Mouse (Mus musculus) forebrain, postnatal 0 days (tissue): ENCODE results near the gene Fam83b. TPM values are rescaled to one million over a fixed set of nuclear protein-coding genes. Genes with fewer than 3 reads are reported as not detected.

Source experiments
- ATAC-seq: fragments of 200-750 bp; cut with Nextera tagmentation; 2 replicates; pipeline ENCODE4 v1.8.0; 2017; ENCODE audit warnings: mild to moderate bottlenecking, moderate library complexity
- DNase-seq: peaks from one replicate; pipeline ENCODE4 v3.0.0-alpha.2; 2015
- H3K27ac ChIP-seq: fragments of 300-500 bp; sonication (generic); 2 replicates; pipeline ENCODE4 v1.5.1; 2014; ENCODE audit warnings: low read depth, mild to moderate bottlenecking, antibody characterized with exemption, low read length, moderate library complexity, mixed read lengths
- H3K27me3 ChIP-seq: fragments of 300-500 bp; sonication (generic); 2 replicates; pipeline ENCODE4 v1.6.1; 2014; ENCODE audit warnings: mild to moderate bottlenecking, low read length, mixed read lengths; ENCODE audit not compliant: insufficient read depth
- H3K36me3 ChIP-seq: fragments of 300-500 bp; sonication (generic); 2 replicates; pipeline ENCODE4 v1.6.1; 2014; ENCODE audit warnings: mild to moderate bottlenecking, moderate library complexity; ENCODE audit not compliant: insufficient read depth
- H3K4me1 ChIP-seq: fragments of 300-500 bp; sonication (generic); 2 replicates; pipeline ENCODE4 v1.6.1; 2014; ENCODE audit warnings: antibody characterized with exemption; ENCODE audit not compliant: insufficient read depth
- H3K4me2 ChIP-seq: fragments of 300-500 bp; sonication (generic); 2 replicates; pipeline ENCODE4 v1.6.1; 2014; ENCODE audit warnings: low read depth, mild to moderate bottlenecking, moderate library complexity
- H3K4me3 ChIP-seq: fragments of 300-500 bp; sonication (generic); 2 replicates; pipeline ENCODE4 v1.5.1; 2014; ENCODE audit warnings: low read depth, low read length, mixed read lengths
- H3K9ac ChIP-seq: fragments of 300-500 bp; sonication (generic); 2 replicates; pipeline ENCODE4 v1.6.1; 2014; ENCODE audit warnings: mild to moderate bottlenecking
- H3K9me3 ChIP-seq: fragments of 300-500 bp; sonication (generic); 2 replicates; pipeline ENCODE4 v1.6.1; 2016; ENCODE audit warnings: low read length
- CTCF ChIP-seq: sonication (generic); IDR thresholded peaks from 2 replicates; pipeline ENCODE4 v1.5.1; 2016; ENCODE audit warnings: antibody characterized with exemption, control low read depth, low read depth
- WGBS: fragments of 180-500 bp; shearing (Covaris S2); extraction: QIAGEN DNeasy Blood & Tissue Kit; methylation state at CpG from one replicate; pipeline ENCODE4 v1.1.7; 2014; 5-methylcytosine and 5-hydroxymethylcytosine counted together
- polyA plus RNA-seq: library from polyadenylated mRNA; unstranded; fragments of >200 nt; fragmentation: Nextera tagmentation; extraction: Ambion mirVana; gene quantifications from 2 replicates; pipeline ENCODE4 v1.2.1, GENCODE M21; 2015
- total RNA-seq: library from RNA; depleted of rRNA; stranded (reverse); fragments of >200 nt; gene quantifications from 2 replicates; pipeline ENCODE4 v1.2.3, GENCODE M21; 2014

Fam83b gene
- total and polyA plus RNA-seq, 2 experiments from 2014 or later: 0.10 to 0.18 TPM

GRCm38 (mm10) chr9:76546714-76547113, 20.2 kb downstream of the Fam83b start:
- Histone ChIP-seq H3K27me3 (no peaks in the 10 kb centered on the region), H3K9ac (no peak overlapping the region), H3K4me2 (no peak overlapping the region), H3K36me3 (no peaks in the 10 kb centered on the region), H3K4me1 (no peaks in the 10 kb centered on the region), H3K27ac (no peak overlapping the region), H3K9me3 (no peaks in the 10 kb centered on the region), H3K4me3 (no peak overlapping the region)
- 47% methylated on average over 3 of the region's 3 CpGs for WGBS
- DNase-seq (no peak), ATAC-seq (peak; percentile 64)
- no peak for TF ChIP-seq CTCF

DNA sequence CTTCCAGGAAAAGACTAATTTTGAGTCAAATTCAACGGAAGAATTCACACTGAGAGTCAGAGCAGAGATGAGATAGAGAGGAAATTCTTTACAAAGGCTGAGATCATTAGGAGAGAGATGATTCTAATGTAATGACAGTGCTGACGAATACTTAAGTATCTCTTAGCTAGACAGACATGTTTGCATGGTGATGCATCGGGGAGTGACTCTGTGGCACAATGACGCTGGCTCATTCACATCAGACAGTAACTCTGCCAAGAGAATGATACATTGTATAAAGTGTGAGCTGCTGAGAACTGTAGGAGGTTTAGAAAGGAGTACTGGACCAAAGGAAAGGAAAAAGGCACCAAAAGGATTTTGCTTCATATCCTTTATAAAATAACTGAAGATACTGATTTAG, 26.2 kb downstream of the Fam83b start:
- Histone ChIP-seq H3K27me3 (no peaks in the 10 kb centered on the region), H3K36me3 (no peaks in the 10 kb centered on the region), H3K4me2 (no peak overlapping the region), H3K4me1 (no peaks in the 10 kb centered on the region), H3K4me3 (no peak overlapping the region), H3K9me3 (no peaks in the 10 kb centered on the region), H3K27ac (no peak overlapping the region), H3K9ac (no peak overlapping the region)
- TF ChIP-seq CTCF: no peak
- DNase-seq (peak; percentile 8), ATAC-seq (peak; percentile 40; the same call in 1 of the 2 replicates)
- 57% methylated on average over 4 of the region's 4 CpGs for WGBS

- H3K27me3 ChIP-seq: no peaks in the 10 kb centered on the region
- H3K9me3 ChIP-seq: no peaks in the 10 kb centered on the region
- WGBS: 78% methylated on average over 7 of the region's 7 CpGs
- no peak for DNase-seq
- H3K36me3 ChIP-seq: no peaks in the 10 kb centered on the region
- no peaks in the 10 kb centered on the region for H3K4me1 ChIP-seq
- ATAC-seq: no peak
- no peak for TF ChIP-seq CTCF
- H3K9ac ChIP-seq: no peak overlapping the region
- no peak overlapping the region for H3K27ac ChIP-seq
- no peak overlapping the region for H3K4me2 ChIP-seq
- no peak overlapping the region for H3K4me3 ChIP-seq
Observed at GRCm38 (mm10) chr9:76539953-76540621, 26.8 kb downstream of the Fam83b start.

GRCm38 (mm10) chr9:76539271-76539670, 27.6 kb downstream of the Fam83b start:
- H3K27me3 ChIP-seq: no peaks in the 10 kb centered on the region
- no peaks in the 10 kb centered on the region for H3K4me1 ChIP-seq
- no peaks in the 10 kb centered on the region for H3K9me3 ChIP-seq
- 51% methylated on average over 7 of the region's 7 CpGs for WGBS
- no peak for ATAC-seq
- DNase-seq: no peak
- no peak overlapping the region for H3K4me2 ChIP-seq
- no peak overlapping the region for H3K27ac ChIP-seq
- no peak overlapping the region for H3K9ac ChIP-seq
- no peaks in the 10 kb centered on the region for H3K36me3 ChIP-seq
- no peak for TF ChIP-seq CTCF
- no peak overlapping the region for H3K4me3 ChIP-seq

DNA sequence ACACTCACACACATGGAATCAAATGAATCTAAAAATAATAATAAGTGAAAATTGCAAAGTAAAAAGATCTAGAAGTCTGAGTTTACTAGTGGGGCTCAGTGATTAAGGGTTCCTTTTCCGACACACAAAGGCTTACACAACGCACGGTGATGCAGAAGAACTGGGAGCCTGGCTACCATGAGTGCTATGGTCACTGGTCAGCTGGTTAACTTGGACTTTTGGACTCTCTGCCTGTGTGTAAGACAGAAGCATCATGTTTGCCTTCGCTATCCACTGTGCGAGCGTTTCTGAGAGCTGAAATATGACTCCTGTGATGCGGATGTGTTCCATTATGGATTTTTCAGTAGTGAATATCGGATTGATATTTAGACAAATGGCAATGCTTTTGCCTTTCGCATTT, 30.9 kb downstream of the Fam83b start:
- no peak for ATAC-seq
- TF ChIP-seq CTCF: no peak
- no peak overlapping the region for H3K4me2 ChIP-seq
- DNase-seq: no peak
- H3K9ac ChIP-seq: no peak overlapping the region
- no peaks in the 10 kb centered on the region for H3K27me3 ChIP-seq
- no peak overlapping the region for H3K27ac ChIP-seq
- no peaks in the 10 kb centered on the region for H3K4me1 ChIP-seq
- H3K9me3 ChIP-seq: no peaks in the 10 kb centered on the region
- no peak overlapping the region for H3K4me3 ChIP-seq
- H3K36me3 ChIP-seq: no peaks in the 10 kb centered on the region
- WGBS: 93% methylated on average over 9 of the region's 9 CpGs

DNA sequence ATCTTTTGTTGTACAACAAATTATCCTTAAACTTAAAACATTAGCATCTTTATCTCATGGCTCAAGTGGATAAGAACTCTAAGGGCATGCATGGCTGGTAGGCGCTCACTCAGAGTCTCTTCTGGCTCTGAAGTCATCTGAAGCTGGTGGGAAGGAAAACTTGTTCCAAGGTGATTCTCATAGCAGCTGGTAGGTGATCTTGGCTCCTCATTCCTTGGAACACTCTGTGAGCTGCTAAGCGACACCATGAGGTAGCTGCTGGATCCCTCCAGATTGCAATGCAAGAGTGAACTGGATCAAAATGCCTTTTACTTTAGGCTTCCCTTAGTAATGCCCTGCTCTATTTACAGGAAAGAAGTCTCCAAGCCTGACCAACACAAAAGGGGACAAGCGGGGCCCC, 34.5 kb downstream of the Fam83b start:
- no peak overlapping the region for H3K27ac ChIP-seq
- no peak overlapping the region for H3K9ac ChIP-seq
- H3K9me3 ChIP-seq: no peaks in the 10 kb centered on the region
- ATAC-seq (no peak), DNase-seq (no peak)
- no peaks in the 10 kb centered on the region for H3K36me3 ChIP-seq
- H3K27me3 ChIP-seq: no peaks in the 10 kb centered on the region
- no peak for TF ChIP-seq CTCF
- WGBS: 93% methylated on average over 3 of the region's 3 CpGs
- H3K4me1 ChIP-seq: no peaks in the 10 kb centered on the region
- H3K4me2 ChIP-seq: no peak overlapping the region
- H3K4me3 ChIP-seq: no peak overlapping the region

- 74% methylated on average over 4 of the region's 4 CpGs for WGBS
- Histone ChIP-seq H3K9me3 (no peaks in the 10 kb centered on the region), H3K36me3 (no peaks in the 10 kb centered on the region), H3K4me3 (no peak overlapping the region), H3K9ac (no peak overlapping the region), H3K4me2 (no peak overlapping the region), H3K27me3 (no peaks in the 10 kb centered on the region), H3K27ac (no peak overlapping the region), H3K4me1 (no peaks in the 10 kb centered on the region)
- ATAC-seq (no peak), DNase-seq (peak; percentile 2)
- no peak for TF ChIP-seq CTCF
Observed at GRCm38 (mm10) chr9:76531368-76531767, 35.5 kb downstream of the Fam83b start.
